Mouse (Mus musculus): ENCODE results near the gene Bcl3. TPM values are rescaled to one million over a fixed set of nuclear protein-coding genes. Genes with fewer than 3 reads are reported as not detected.

Bcl3 gene
- polyA plus RNA-seq, 1 experiment from 2014 or later, result 0.54 TPM

- H3K9me3 ChIP-seq, result 0 out of 2 replicates have a peak, but pooled peaks cover 7% of the 10 kb centered on the region
- H3K36me3 ChIP-seq, result no peaks in the 10 kb centered on the region
- H3K4me3 ChIP-seq (replicated peaks), result peak overlapping the region; percentile 38
- peak overlapping the region; percentile 50 for H3K27ac ChIP-seq
- peaks cover 65% of the 10 kb centered on the region for H3K27me3 ChIP-seq
- H3K4me1 ChIP-seq (replicated peaks), result peaks cover 29% of the 10 kb centered on the region
- peak; percentile 48; the same call in 1 of the 2 replicates for ATAC-seq (ENCODE audit: insufficient number of reproducible peaks, insufficient read depth, low FRiP score, low TSS enrichment, low read depth)
- H3K9ac ChIP-seq (replicated peaks), result peak overlapping the region; percentile 50; the same call in 1 of the 2 replicates
- H3K4me2 ChIP-seq, result peak overlapping the region; percentile 74
- WGBS, result 6% methylated on average over 14 of the region's 15 CpGs
These were observed 5.0 kb downstream of the Bcl3 start for GRCm38 (mm10) chr7:19817382-19818105.

GRCm38 (mm10) chr7:19816224-19816771 lies 6.3 kb downstream of the Bcl3 start:
- no peaks in the 10 kb centered on the region for H3K36me3 ChIP-seq
- WGBS, result under 1% methylated on average over 27 of the region's 28 CpGs
- no peak overlapping the region; the same call in 1 of the 2 replicates for H3K27ac ChIP-seq
- peaks cover 65% of the 10 kb centered on the region for H3K27me3 ChIP-seq
- ATAC-seq (ENCODE audit: insufficient number of reproducible peaks, insufficient read depth, low FRiP score, low TSS enrichment, low read depth), result no peak
- 0 out of 2 replicates have a peak, but pooled peaks cover 7% of the 10 kb centered on the region for H3K9me3 ChIP-seq
- peak overlapping the region; percentile 74 for H3K4me2 ChIP-seq
- H3K4me1 ChIP-seq (replicated peaks), result peaks cover 25% of the 10 kb centered on the region
- H3K9ac ChIP-seq (replicated peaks), result peak overlapping the region; percentile 31
- H3K4me3 ChIP-seq (replicated peaks), result peak overlapping the region; percentile 38

- peak; percentile 22; the same call in 1 of the 2 replicates for ATAC-seq (ENCODE audit: insufficient number of reproducible peaks, insufficient read depth, low FRiP score, low TSS enrichment, low read depth)
- Histone ChIP-seq H3K4me3 (replicated peaks) (peak overlapping the region; percentile 38), H3K36me3 (no peaks in the 10 kb centered on the region), H3K4me2 (peak overlapping the region; percentile 74), H3K9me3 (0 out of 2 replicates have a peak, but pooled peaks cover 3% of the 10 kb centered on the region), H3K9ac (replicated peaks) (peak overlapping the region; percentile 31), H3K4me1 (replicated peaks) (peaks cover 30% of the 10 kb centered on the region), H3K27me3 (peaks cover 65% of the 10 kb centered on the region), H3K27ac (no peak overlapping the region)
- WGBS, result 33% methylated on average over 17 of the region's 17 CpGs
These were observed 7.0 kb downstream of the Bcl3 start for GRCm38 (mm10) chr7:19815296-19816223.

GRCm38 (mm10) chr7:19813579-19814122 lies 8.9 kb downstream of the Bcl3 start:
- H3K27me3 ChIP-seq, result peaks cover 72% of the 10 kb centered on the region
- no peak overlapping the region for H3K9ac ChIP-seq (replicated peaks)
- 82% methylated on average over 6 of the region's 6 CpGs for WGBS
- no peak for ATAC-seq (ENCODE audit: insufficient number of reproducible peaks, insufficient read depth, low FRiP score, low TSS enrichment, low read depth)
- peaks cover 33% of the 10 kb centered on the region for H3K4me1 ChIP-seq (replicated peaks)
- 0 out of 2 replicates have a peak, but pooled peaks cover 3% of the 10 kb centered on the region for H3K9me3 ChIP-seq
- H3K36me3 ChIP-seq, result no peaks in the 10 kb centered on the region
- H3K4me3 ChIP-seq (replicated peaks), result no peak overlapping the region
- no peak overlapping the region for H3K4me2 ChIP-seq
- H3K27ac ChIP-seq, result no peak overlapping the region

GRCm38 (mm10) chr7:19813161-19813560 lies 9.4 kb downstream of the Bcl3 start:
- Histone ChIP-seq H3K9ac (replicated peaks) (no peak overlapping the region), H3K4me2 (no peak overlapping the region), H3K9me3 (0 out of 2 replicates have a peak, but pooled peaks cover 3% of the 10 kb centered on the region), H3K36me3 (no peaks in the 10 kb centered on the region), H3K4me1 (replicated peaks) (peaks cover 33% of the 10 kb centered on the region), H3K27ac (no peak overlapping the region), H3K27me3 (peaks cover 74% of the 10 kb centered on the region), H3K4me3 (replicated peaks) (no peak overlapping the region)
- WGBS, result 85% methylated on average over 4 of the region's 4 CpGs
- no peak for ATAC-seq (ENCODE audit: insufficient number of reproducible peaks, insufficient read depth, low FRiP score, low TSS enrichment, low read depth)

GRCm38 (mm10) chr7:19811114-19811513 lies 11.5 kb downstream of the Bcl3 start:
- Histone ChIP-seq H3K9me3 (0 out of 2 replicates have a peak, but pooled peaks cover 3% of the 10 kb centered on the region), H3K36me3 (no peaks in the 10 kb centered on the region), H3K9ac (replicated peaks) (no peak overlapping the region), H3K4me1 (replicated peaks) (peaks cover 16% of the 10 kb centered on the region), H3K27me3 (peaks cover 69% of the 10 kb centered on the region), H3K4me2 (peak overlapping the region; percentile 45), H3K27ac (no peak overlapping the region), H3K4me3 (replicated peaks) (peak overlapping the region; percentile 14)
- WGBS, result 4% methylated on average over 22 of the region's 22 CpGs
- ATAC-seq (ENCODE audit: insufficient number of reproducible peaks, insufficient read depth, low FRiP score, low TSS enrichment, low read depth), result peak; percentile 33; the same call in 1 of the 2 replicates

- Histone ChIP-seq H3K4me2 (peak overlapping the region; percentile 50), H3K9ac (replicated peaks) (no peak overlapping the region; the same call in 1 of the 2 replicates), H3K4me3 (replicated peaks) (peak overlapping the region; percentile 29), H3K9me3 (peaks cover 5% of the 10 kb centered on the region; the same call in 1 of the 2 replicates), H3K27me3 (peaks cover 60% of the 10 kb centered on the region), H3K4me1 (replicated peaks) (peaks cover 9% of the 10 kb centered on the region; the same call in 1 of the 2 replicates), H3K27ac (no peak overlapping the region), H3K36me3 (no peaks in the 10 kb centered on the region)
- 0 out of 2 replicates have a peak, but pooled peaks have one; percentile 9 for ATAC-seq (ENCODE audit: insufficient number of reproducible peaks, insufficient read depth, low FRiP score, low TSS enrichment, low read depth)
- 1% methylated on average over 27 of the region's 27 CpGs for WGBS
These were observed 13.2 kb downstream of the Bcl3 start for GRCm38 (mm10) chr7:19809369-19809768.

- Histone ChIP-seq H3K4me1 (replicated peaks) (peaks cover 9% of the 10 kb centered on the region; the same call in 1 of the 2 replicates), H3K36me3 (no peaks in the 10 kb centered on the region), H3K9ac (replicated peaks) (no peak overlapping the region), H3K9me3 (peaks cover 5% of the 10 kb centered on the region; the same call in 1 of the 2 replicates), H3K4me2 (no peak overlapping the region), H3K4me3 (replicated peaks) (no peak overlapping the region), H3K27ac (no peak overlapping the region), H3K27me3 (peaks cover 43% of the 10 kb centered on the region)
- no peak for ATAC-seq (ENCODE audit: insufficient number of reproducible peaks, insufficient read depth, low FRiP score, low TSS enrichment, low read depth)
- 84% methylated on average over 8 of the region's 8 CpGs for WGBS
These were observed 16.1 kb downstream of the Bcl3 start for GRCm38 (mm10) chr7:19806356-19806969.

GRCm38 (mm10) chr7:19802995-19803394 lies 19.6 kb downstream of the Bcl3 start:
- Histone ChIP-seq H3K4me2 (no peak overlapping the region), H3K27ac (no peak overlapping the region), H3K9me3 (peaks cover 5% of the 10 kb centered on the region; the same call in 1 of the 2 replicates), H3K4me3 (replicated peaks) (no peak overlapping the region), H3K4me1 (replicated peaks) (no peaks in the 10 kb centered on the region), H3K9ac (replicated peaks) (no peak overlapping the region), H3K27me3 (peaks cover 11% of the 10 kb centered on the region), H3K36me3 (no peaks in the 10 kb centered on the region)
- no peak for ATAC-seq (ENCODE audit: insufficient number of reproducible peaks, insufficient read depth, low FRiP score, low TSS enrichment, low read depth)
- WGBS, result 21% methylated on average over 7 of the region's 7 CpGs

- Histone ChIP-seq H3K4me2 (no peak overlapping the region), H3K9me3 (peaks cover 5% of the 10 kb centered on the region; the same call in 1 of the 2 replicates), H3K27me3 (peaks cover 33% of the 10 kb centered on the region), H3K4me3 (replicated peaks) (no peak overlapping the region), H3K27ac (no peak overlapping the region), H3K9ac (replicated peaks) (no peak overlapping the region), H3K36me3 (no peaks in the 10 kb centered on the region), H3K4me1 (replicated peaks) (0 out of 2 replicates have a peak, but pooled peaks cover 3% of the 10 kb centered on the region)
- ATAC-seq (ENCODE audit: insufficient number of reproducible peaks, insufficient read depth, low FRiP score, low TSS enrichment, low read depth), result no peak
- 17% methylated on average over 2 of the region's 2 CpGs for whole genome bisulfite sequencing
These were observed 21.8 kb downstream of the Bcl3 start for GRCm38 (mm10) chr7:19800764-19801163.
